Mouse (Mus musculus) ovary, postnatal 14 days (tissue): ENCODE measurements around the gene Vps13d.
A peak's percentile ranks its signal among the peaks of the same experiment; 100 is the strongest.

Source experiments
- DNase-seq: peaks from one replicate; pipeline ENCODE4 v3.0.0; 2022; ENCODE audit warnings: low spot score

Vps13d gene

DNA sequence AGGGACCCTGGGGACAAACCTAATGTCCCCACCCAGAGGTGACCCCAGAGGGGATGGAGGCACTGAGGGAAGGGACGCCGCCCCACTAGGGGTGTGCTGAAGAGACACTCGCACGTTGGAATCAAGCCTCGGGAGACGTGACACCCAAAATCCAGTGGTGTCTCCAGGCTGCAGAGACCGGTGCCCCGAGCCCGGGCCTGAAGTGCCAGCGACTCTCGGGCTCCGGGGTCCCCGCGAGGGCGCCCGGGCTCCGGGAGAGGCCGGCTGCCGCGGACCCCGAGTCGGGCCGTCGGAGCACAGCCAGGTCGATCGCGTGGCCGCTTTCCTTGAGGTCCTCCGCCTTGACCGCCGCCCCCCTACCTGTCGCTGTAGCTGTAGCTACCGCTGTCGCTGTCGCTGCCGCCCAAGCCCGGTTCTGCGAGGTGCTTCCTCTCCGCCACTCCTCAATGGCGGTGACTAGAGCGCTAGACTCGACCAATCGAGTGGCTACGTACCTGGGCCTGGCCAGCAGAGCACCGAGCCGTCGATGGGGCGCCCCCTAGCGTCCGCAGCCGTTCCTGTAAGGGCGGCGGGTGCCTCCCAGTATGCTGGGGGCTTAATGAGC lies at the start of gene Vps13d:
TSS of gene Vps13d (minus strand) at position 447 of the 604 bp plus-strand sequence.
- DNase-seq, result peak; percentile 91

DNA sequence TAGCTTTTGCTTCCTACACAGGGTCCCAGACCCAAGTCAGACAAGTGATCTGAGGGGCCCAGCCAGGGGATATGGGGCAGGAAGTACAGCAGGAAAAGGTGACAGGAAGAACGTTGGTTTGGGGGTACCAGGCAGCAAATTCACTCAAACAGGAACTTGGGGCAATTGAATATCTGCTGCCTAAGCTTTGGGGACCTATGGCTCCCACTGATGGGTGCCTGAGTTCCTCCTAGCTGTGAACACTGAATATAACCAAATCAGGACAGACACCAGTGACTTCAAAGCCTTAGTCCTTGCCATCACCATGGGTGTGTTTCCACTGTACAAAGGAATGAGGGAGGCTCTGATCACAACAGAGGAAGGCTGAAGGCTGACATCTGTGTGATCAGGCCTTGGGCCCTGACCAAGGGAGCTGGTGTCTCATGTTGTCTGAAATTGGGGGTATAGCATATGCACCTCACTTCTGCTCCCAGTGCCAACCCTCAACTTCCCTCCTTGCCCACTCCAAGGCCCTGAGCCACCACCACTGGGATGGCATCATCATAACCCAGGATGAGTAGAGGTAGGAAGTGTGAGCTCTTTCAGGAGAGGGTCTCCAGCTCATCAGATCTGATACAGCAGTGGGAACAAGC lies 48.0 kb upstream of the Vps13d start:
- no peak for DNase-seq

DNA sequence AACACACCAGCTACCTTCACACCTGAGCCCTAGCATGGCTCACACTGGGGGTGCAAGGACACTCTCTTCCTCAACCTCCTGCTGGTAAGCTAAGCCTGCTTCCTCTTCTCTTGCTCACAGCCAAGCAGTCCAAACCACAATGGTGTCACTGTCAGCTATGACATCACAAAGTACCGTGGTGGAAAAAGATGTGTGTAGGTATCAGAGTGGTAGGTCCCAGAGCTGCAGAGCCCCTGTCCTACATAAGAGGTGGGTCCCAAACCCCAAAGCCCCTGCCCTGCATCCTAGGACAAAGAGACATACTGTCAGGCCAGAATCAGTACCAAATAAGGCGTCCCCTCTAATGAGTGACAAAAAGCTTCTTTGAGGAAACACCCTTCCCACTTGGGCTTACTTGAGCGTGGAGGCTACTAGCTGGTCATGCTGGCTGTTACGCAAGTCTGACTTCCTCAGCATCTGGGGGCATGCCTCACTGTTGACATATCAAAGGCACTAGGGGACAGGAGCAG lies 46.0 kb upstream of the Vps13d start:
- DNase-seq, result no peak

DNA sequence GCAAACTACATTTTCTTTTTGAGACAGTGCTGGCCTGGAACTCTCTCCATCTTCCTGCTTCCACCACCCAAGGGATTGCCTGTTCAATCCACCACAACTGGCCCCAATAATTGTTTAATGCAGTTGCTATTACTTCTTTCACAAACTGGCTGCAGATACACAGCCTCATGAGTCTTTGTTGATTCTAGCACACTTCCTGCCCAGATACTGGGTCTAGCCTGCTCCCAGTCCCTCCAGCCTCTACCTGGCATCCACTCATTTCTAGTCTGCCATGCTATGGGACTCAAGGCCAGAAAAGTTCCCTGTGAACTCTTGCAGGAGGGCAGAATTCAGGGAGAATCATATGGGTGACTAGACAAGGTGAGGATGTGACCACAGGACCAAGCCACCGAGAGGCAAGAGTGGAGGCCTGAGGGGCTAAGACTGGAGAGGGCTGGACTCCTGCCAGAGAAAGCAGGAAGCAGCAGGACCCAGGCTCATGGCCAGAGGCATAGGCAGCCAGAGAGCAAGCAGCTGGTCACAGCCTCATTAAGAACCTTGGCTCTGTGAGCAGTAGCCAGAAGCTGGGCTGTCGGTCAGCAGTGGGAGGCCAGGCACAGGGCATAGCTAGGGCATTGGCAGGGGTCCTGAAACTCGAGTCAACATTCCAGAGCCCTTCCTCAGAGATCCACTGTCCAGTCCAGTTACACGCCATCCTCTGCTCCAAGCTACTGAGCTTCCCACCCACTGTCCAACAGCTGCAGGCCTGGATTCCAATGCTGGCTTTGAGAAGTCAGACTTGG lies 44.4 kb upstream of the Vps13d start:
- peak; percentile 43 for DNase-seq

DNA sequence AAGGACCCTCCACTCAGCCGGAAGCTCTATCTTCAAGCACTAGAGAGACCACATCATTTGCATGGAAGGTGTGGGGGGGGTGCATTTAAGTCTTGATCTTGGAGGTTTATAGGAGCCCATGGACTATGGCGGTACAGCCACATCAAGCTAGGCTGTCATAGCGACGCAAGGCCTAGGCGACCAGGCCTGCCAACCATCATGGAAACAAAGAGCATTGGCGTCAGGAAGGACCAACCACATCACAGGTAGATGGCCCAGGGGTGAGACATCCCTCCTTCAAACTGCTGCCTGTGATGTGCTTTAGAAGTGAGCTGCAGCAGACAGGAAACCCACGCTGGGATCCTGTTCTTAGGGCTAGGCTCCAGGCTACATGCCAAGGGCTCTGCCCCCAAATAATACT lies 41.2 kb upstream of the Vps13d start:
- DNase-seq, result no peak

DNA sequence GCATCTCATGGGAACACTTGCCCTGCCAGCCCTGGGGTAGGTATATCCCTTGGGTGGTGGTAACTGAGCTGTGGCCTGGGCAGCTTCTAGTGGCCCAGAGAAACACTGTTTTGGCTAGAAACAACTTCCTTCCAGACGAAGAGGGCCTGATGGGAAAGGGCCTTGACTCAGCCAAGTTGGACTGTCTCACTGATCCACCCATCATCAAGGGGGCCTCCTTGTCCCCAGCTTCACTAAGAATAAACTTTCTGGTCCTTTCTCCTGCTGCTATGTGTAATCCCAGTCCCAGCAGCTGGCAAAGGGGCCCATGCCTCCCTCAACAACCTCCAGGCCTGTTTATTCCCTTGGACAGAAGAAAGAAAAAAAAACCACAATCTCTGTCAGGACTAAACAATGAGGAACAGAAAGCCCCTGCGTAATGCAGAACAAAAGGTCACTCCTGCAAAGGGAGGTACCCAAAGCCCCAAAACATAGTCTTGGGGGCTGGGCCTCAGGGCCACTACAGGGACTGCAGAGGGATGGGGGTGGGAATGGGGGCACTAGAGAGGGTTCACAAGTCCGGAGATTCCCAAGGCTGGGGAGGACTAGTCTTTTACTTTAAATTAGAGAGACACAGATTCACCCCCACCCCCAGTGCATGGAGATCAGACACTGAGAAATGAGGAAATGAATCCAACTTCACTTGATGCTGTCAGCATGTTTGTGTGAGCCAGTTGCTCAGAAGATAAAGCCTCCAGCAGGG lies 38.9 kb upstream of the Vps13d start:
- DNase-seq, result no peak

DNA sequence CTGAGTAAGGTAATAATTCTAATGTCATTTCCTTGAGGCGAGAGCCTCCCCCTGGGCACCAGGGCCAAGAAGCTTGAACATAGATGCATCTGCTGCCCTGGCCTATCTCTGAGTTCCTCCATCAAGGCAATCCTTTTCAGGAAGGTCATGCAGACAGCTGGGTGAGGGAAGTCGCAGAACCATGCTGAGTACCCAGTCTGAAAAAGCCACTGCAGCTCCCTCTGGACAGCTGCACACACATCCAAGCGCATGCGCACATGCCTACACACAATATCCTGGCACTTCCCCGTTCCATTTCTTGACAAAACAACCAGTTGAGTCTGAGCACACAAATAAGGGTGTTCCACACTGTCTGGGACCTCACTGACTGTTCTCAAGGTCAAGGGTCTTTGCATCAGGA lies 36.9 kb upstream of the Vps13d start:
- DNase-seq, result no peak

DNA sequence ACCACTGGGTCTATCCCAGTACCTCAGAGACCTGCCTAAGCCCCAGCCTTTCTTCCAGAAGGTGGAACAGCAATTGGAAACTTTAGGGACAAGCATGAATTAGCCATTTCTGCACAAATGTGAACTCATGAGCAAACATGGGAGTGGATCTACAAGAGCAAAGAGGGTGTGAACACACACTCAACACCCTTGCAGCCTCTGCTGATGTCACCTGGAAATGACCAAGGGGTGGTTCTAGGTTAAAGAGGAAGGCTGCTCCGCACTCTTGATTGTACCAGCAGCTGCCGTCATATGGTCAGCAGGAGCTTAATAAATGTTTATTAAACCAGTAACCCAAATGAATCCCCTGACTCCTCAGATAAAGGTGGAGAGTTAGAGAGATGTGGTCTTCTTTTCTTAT lies 35.8 kb upstream of the Vps13d start:
- DNase-seq, result no peak

DNA sequence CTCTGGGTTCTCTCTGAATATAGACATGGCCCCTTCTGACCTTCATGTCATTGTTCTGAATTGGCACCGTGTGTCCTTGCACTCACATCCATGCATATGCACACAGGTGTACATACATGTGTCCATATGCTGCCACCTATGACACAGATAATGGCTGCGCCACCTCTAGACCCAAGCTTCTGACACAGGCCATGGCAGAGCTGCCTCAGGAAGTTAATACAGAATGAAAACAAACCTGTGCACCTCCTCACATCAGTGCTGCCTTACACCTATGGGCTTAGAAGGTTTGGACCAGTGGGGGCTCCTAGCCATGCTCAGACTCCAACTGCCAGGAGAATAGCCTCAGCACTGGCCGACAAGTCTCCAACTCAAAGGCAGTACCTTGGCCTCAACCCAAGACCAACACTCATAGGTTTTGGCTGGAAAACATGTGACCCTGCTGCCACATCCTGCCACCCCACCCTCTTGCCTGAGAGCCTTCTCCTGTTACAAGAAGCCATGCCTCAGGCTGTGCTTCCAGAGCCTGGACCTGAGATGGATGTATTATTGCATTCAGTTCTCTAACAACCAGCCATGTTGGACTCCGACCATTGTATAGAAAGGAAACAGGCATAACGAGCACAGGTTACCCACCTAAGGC lies 34.8 kb upstream of the Vps13d start:
- DNase-seq, result no peak

DNA sequence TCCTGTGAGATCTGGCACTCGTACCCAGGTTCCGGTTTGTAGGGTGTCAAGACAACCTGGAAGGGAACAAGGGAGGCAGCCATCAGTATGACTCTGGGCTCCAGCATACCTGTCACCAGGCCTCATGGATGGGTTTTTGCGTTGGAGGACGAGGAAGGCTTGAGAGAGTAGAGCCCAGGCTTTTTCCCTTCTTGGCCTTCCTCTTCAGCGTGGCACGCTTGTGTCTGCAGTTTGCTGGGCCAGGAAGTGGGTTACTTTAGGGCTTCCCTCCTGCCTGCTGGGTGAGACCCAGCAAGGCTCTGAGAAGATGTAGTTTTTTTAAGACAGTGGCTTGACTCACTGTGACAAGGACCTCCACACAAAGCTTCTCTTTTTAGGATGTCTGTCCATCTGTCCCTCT lies 34.2 kb upstream of the Vps13d start:
- no peak for DNase-seq

DNA sequence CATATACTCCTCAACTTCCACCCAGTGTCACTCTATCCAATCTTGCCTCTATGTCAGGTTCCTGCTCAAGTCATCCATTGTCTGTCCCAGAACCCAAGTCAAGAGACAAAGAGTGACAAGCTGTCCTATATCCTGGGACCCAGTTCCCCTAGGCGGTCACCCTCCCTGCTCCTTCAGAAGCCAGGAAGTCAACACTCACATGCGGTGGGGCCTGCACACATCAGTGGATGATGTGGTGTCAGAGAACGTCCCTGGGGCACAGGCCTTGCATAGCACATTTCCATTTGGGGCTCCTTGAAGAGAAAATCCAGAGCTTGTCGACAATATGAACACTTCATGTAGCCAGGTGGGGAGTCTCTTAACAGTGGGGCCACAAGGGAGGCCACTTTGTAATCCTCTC lies 29.8 kb upstream of the Vps13d start:
- DNase-seq, result no peak

DNA sequence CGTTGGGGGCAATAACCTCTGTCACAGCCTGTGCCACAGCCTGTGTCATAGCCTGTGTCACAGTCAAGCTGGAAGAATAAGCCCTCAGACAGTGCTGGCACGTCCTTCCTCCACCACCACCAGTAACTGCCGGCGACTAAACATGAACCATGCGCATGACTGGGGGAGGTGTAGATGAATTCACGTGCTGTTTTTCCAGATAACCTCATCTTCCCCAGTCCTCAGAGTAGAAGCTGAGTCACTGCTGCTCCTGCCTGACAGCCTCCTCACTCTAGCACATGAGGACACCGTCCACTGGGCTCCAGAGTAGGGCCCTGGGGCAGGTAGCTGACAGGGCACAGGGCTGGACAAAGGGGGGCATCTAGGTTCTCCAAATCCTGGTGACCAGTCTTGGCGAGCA lies 27.3 kb upstream of the Vps13d start:
- no peak for DNase-seq

DNA sequence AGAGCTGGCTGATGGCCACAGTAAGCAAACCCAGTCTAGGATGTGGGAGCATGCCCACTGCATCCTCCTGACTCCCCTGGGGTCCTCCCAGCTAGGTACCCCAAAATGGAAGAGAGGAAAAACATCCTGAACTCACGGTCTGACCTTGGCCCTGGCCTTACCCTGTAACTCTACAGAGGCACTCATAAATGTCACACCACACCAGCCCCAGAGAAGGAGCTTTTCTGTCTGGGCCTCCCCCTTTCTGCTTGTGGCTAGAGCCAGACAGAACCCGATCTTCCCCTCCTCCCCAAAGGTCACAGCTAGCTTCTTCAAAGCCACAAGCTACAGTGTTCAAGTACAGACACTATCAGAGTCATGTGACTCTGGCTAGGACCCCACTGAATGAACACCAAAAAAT lies 26.6 kb upstream of the Vps13d start:
- DNase-seq, result no peak

DNA sequence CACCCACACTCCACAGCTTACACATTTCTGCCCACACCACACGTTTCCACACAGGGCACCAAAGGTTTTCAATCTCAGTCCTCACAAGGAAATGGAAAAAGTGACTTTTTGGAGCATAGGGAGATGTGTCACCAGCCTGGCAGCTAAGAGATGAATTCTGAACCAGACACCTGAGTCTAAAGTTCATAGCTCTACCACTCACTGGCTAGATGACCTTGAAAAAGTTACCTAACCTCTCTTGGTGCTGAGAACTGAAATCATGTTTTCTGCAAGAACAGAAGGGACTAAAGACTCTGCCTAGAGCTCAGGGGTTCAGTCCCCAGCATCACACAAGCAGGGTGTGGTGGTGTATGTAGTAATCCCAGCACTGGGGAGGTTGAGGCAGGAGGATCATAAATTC lies 25.2 kb upstream of the Vps13d start:
- no peak for DNase-seq

DNA sequence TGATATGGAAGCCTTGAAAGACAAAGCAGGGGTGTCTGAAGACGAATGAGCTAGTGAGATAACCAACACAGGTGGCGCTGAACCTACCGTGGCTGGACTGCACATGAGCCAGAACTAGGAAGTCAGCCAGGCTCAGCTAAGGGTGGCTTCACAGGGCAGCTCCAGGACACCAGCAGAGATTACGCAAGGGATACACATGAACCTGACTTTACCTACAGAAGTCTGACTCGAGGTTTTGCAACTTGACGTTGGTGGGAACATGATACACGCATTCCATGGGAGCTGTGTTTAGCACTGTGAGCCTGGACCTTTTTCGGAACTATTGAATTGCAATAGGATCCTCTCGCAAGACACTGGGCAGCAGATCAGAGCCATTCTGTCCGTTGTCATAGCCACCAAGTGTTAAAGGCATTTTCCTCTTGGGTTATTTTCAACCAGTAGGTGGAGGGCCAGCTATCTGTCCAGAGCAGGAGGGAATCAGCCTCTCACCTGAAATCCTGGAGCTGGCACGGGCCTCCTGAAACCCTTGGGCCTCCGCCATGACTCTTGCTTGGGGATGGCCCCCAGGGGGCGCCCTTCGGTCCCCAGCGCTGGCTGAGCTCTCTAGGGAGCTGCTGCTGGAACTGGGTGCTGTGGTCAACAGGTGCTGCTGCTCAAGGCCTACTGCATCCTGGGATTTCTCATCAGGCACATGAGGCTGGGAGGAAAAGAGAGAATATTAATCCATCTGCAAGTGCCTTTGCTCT lies 24.6 kb upstream of the Vps13d start:
- peak; percentile 36 for DNase-seq

DNA sequence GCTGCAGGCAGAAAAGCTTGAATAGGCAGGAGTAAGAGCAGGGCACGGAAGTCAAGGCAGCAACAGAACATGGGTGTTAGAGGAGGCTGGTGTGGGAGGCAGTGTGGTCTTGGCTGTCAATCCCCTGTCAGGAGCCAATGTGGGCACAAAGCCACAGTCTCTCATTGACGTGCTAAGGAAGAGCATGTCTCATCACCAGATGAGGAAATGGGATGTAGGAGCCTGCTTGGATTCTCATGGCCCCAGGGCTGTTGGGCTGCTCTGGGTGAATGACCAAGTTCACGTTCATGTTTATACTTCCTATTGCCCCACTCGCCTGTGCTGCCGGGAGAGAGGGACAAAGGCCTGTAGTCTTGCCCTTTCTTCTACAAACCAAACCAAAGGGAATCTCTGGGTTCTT lies 23.0 kb upstream of the Vps13d start:
- no peak for DNase-seq

DNA sequence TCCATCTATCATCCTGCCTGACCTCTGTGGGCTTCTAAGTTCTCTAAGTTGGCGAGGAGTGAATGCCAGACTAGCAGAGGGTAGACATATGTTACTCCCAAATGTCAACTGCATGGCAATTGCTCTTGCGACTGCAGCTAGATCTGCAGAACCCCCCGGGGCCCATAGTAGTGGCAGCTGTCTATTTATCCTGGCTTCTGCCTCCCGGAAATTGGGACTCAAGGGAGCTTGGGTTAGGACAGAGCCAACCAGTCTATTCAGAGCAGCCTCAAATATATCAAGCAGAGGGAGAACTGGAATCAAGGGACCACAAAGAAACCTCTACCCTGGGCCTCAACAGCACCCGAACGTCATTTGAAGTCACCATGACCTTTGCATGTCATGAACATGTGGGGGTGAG lies 22.2 kb upstream of the Vps13d start:
- no peak for DNase-seq

DNA sequence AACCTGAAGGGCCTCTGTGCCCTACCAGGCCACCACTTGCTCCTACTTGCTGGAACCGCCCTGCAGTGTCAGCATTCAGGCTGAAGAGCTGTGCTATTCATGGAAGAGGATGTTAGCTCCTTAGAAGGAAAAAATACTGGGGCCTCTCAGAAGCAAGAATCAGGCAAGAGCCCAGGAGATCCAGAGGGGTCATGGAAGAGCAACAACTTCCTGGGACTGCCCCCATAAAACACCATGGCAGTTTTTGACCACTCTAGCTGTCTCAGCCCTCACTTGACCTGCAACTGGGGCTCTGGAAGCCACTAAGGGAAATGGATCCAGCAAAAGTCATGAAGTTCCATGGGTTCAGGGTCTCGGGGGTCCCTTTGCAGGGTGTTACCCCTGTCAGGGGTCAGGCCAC lies 20.6 kb upstream of the Vps13d start:
- DNase-seq, result no peak

DNA sequence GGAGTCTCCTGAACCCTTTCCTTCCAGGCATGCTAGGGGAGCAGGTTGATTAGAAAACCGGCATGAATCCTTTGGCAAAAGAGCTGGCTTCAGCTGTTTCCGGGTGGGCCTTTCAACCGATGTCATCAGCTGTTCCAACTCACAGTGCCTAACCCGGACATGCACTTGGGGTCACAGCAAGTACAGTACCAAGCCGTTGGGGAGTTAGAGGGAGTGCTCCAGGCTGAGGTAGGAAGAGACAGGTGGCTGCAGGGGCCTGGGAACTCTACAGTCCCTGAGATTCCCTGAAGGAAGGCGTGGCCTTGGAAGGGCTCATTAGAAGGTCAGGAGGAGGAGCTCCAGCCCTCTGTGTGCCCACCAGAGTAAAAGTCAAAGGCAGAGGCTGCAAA lies 20.0 kb upstream of the Vps13d start:
- DNase-seq, result no peak

DNA sequence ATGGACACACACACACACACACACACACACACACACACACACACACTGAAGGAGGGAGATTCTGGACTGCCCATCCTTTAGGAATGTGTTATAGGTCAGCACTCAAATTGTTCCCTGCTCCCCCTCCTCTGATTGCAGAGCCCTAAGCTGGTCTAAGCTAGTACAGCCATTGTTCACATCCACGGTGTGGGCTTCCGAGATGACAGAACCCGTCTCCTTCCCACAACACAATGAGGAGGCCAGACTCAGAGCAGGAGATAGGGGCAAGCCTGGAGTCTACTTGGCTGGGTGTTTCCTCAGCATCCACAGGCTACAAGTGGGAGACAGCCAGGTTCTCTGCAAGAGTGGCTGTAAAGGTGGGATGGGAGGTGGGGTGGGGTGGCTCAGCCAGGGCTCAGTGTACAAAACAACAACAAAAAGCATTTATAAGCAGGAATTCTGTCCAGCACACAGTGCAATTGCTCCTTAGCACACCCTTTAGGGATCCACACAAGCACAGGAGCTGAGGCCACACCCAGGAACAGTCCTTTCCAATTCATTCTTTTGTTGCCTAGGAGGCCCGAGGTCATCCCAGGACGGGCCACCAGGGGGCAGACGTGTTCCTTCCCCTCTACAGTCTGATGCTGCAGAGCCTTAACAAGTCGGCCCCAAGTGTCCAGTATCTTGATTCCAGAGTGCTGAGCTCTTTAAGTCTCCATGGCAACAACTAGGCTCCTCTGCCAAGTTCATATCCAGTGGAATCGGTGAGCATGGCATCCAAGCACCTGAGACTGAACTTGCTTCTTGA lies 19.4 kb upstream of the Vps13d start:
- DNase-seq, result peak; percentile 97

DNA sequence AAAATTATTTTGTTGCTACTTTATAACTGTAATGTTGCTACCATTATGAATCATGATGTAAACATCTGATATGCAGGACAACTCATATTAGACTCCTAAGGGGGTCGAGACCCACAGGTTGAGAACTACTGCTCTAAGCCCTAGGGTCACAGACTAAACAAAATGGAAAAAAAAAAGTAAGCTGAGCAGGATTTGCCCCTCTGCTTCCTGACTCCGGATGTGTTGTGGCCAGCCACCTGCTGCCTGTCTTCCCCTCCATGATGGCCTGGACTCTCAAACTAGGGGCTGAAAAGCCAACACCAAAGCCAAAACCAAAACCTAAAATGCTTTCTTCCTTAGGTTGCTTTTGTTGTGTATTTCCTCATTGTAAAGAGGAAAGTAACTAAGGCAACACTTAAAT lies 16.3 kb upstream of the Vps13d start:
- no peak for DNase-seq
